Mouse (Mus musculus) forebrain, embryonic 14.5 days (tissue): ENCODE measurements around the gene B4galt1. TPM values are rescaled to one million over a fixed set of nuclear protein-coding genes. Genes with fewer than 3 reads are reported as not detected.

Experiments
- ATAC-seq: fragments of 200-750 bp; cut with Nextera tagmentation; 2 replicates; pipeline ENCODE4 v1.8.0; 2017; ENCODE audit warnings: mild to moderate bottlenecking, moderate library complexity
- DNase-seq: peaks from one replicate; pipeline ENCODE4 v3.0.0-alpha.2; 2015; ENCODE audit warnings: low spot score
- H3K27ac ChIP-seq: fragments of 300-500 bp; sonication (generic); 2 replicates; pipeline ENCODE4 v1.5.1; 2014; ENCODE audit warnings: low read depth, mild to moderate bottlenecking, control low read depth, low read length, moderate library complexity
- H3K27me3 ChIP-seq: fragments of 300-500 bp; sonication (generic); replicated peaks from 2 replicates; pipeline ENCODE4 v1.6.1; 2014; ENCODE audit warnings: low read length, control low read depth, mixed read lengths; ENCODE audit not compliant: control insufficient read depth, insufficient read depth
- H3K36me3 ChIP-seq: fragments of 300-500 bp; sonication (generic); 2 replicates; pipeline ENCODE4 v1.6.1; 2014; ENCODE audit warnings: low read length, control low read depth; ENCODE audit not compliant: control insufficient read depth, insufficient read depth
- H3K4me1 ChIP-seq: fragments of 300-500 bp; sonication (generic); 2 replicates; pipeline ENCODE4 v1.6.1; 2014; ENCODE audit warnings: antibody characterized with exemption, low read length, control low read depth; ENCODE audit not compliant: control insufficient read depth, insufficient read depth
- H3K4me2 ChIP-seq: fragments of 300-500 bp; sonication (generic); 2 replicates; pipeline ENCODE4 v1.6.1; 2014; ENCODE audit warnings: mild to moderate bottlenecking, control low read depth, low read length
- H3K4me3 ChIP-seq: fragments of 300-500 bp; sonication (generic); 2 replicates; pipeline ENCODE4 v1.5.1; 2014; ENCODE audit warnings: low read depth, low read length, control low read depth
- H3K9ac ChIP-seq: fragments of 300-500 bp; sonication (generic); 2 replicates; pipeline ENCODE4 v1.6.1; 2014; ENCODE audit warnings: mild to moderate bottlenecking, low read length, control low read depth, moderate library complexity
- H3K9me3 ChIP-seq: fragments of 300-500 bp; sonication (generic); replicated peaks from 2 replicates; pipeline ENCODE4 v1.6.1; 2016; ENCODE audit warnings: low read length, control low read depth, mixed read lengths; ENCODE audit not compliant: control insufficient read depth
- WGBS: fragments of 180-500 bp; shearing (Covaris S2); extraction: QIAGEN DNeasy Blood & Tissue Kit; methylation state at CpG from one replicate; pipeline ENCODE4 v1.1.7; 2014; 5-methylcytosine and 5-hydroxymethylcytosine counted together
- polyA plus RNA-seq: library from polyadenylated mRNA; unstranded; fragments of >200 nt; fragmentation: Nextera tagmentation; extraction: Ambion mirVana; gene quantifications from 2 replicates; pipeline ENCODE4 v1.2.1, GENCODE M21; 2014

B4galt1 gene
- polyA plus RNA-seq, 1 experiment from 2014 or later: 6.8 TPM

GRCm38 (mm10) chr4:40889252-40889651, 35.4 kb upstream of the B4galt1 start:
- Histone ChIP-seq H3K36me3 (no peaks in the 10 kb centered on the region), H3K4me2 (no peak overlapping the region), H3K27ac (no peak overlapping the region), H3K4me1 (no peaks in the 10 kb centered on the region), H3K4me3 (no peak overlapping the region), H3K9me3 (no peaks in the 10 kb centered on the region), H3K27me3 (no peaks in the 10 kb centered on the region), H3K9ac (no peak overlapping the region)
- DNase-seq (no peak), ATAC-seq (no peak)
- 82% methylated on average over 3 of the region's 3 CpGs for WGBS

DNA sequence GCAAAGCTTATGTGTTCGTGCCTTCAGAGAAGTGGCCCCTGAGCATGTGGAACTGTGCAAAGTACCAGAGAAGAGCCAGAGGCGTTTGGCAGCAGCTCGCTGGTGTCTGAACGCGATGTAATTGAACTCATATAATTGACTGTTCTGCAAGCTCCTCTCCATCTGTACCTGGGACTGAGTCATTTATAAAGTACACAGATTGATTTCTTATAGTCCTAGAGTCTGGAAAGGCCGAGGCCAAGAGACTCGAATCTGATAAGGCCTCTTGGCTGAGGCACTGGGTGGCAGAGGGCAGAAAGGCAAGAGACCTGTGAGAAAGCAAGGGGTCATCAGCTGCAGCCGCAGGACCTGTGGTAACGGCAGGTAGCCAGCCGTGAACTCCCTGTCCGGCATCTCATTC, 35.0 kb upstream of the B4galt1 start:
- H3K4me1 ChIP-seq: no peaks in the 10 kb centered on the region
- no peak overlapping the region for H3K9ac ChIP-seq
- no peak overlapping the region for H3K27ac ChIP-seq
- no peaks in the 10 kb centered on the region for H3K9me3 ChIP-seq
- no peak overlapping the region for H3K4me3 ChIP-seq
- H3K4me2 ChIP-seq: no peak overlapping the region
- DNase-seq (no peak), ATAC-seq (no peak)
- 88% methylated on average over 11 of the region's 11 CpGs for WGBS
- H3K27me3 ChIP-seq: no peaks in the 10 kb centered on the region
- H3K36me3 ChIP-seq: no peaks in the 10 kb centered on the region

- no peaks in the 10 kb centered on the region for H3K27me3 ChIP-seq
- H3K27ac ChIP-seq: no peak overlapping the region
- no peak overlapping the region for H3K9ac ChIP-seq
- H3K4me1 ChIP-seq: no peaks in the 10 kb centered on the region
- no peaks in the 10 kb centered on the region for H3K9me3 ChIP-seq
- no peak for DNase-seq
- H3K4me3 ChIP-seq: no peak overlapping the region
- 83% methylated on average over 4 of the region's 4 CpGs for WGBS
- no peak overlapping the region for H3K4me2 ChIP-seq
- H3K36me3 ChIP-seq: no peaks in the 10 kb centered on the region
- ATAC-seq: no peak
Measured at GRCm38 (mm10) chr4:40885883-40886282, 32.1 kb upstream of the B4galt1 start.

GRCm38 (mm10) chr4:40885166-40885525, 31.3 kb upstream of the B4galt1 start:
- ATAC-seq: no peak

GRCm38 (mm10) chr4:40884282-40885165, 30.7 kb upstream of the B4galt1 start:
- Histone ChIP-seq H3K4me2 (no peak overlapping the region), H3K9ac (no peak overlapping the region), H3K36me3 (no peaks in the 10 kb centered on the region), H3K4me1 (no peaks in the 10 kb centered on the region), H3K27ac (no peak overlapping the region), H3K27me3 (no peaks in the 10 kb centered on the region), H3K4me3 (no peak overlapping the region), H3K9me3 (no peaks in the 10 kb centered on the region)
- DNase-seq (no peak), ATAC-seq (no peak)
- 84% methylated on average over 12 of the region's 12 CpGs for WGBS

More at GRCm38 (mm10) chr4:40885166-40885525, 31.3 kb upstream of the B4galt1 start:
- no peaks in the 10 kb centered on the region for H3K27me3 ChIP-seq
- H3K27ac ChIP-seq: no peak overlapping the region
- no peak overlapping the region for H3K4me3 ChIP-seq
- H3K4me1 ChIP-seq: no peaks in the 10 kb centered on the region
- H3K9me3 ChIP-seq: no peaks in the 10 kb centered on the region
- H3K36me3 ChIP-seq: no peaks in the 10 kb centered on the region
- WGBS: 83% methylated on average over 2 of the region's 2 CpGs
- H3K4me2 ChIP-seq: no peak overlapping the region
- no peak for DNase-seq
- no peak overlapping the region for H3K9ac ChIP-seq

- Histone ChIP-seq H3K36me3 (no peaks in the 10 kb centered on the region), H3K27ac (no peak overlapping the region), H3K4me1 (no peaks in the 10 kb centered on the region), H3K27me3 (no peaks in the 10 kb centered on the region), H3K4me2 (no peak overlapping the region), H3K9me3 (no peaks in the 10 kb centered on the region), H3K9ac (no peak overlapping the region), H3K4me3 (no peak overlapping the region)
- no peak for ATAC-seq
- WGBS: 87% methylated on average over 10 of the region's 10 CpGs
- DNase-seq: no peak
Measured at GRCm38 (mm10) chr4:40883200-40883599, 29.4 kb upstream of the B4galt1 start.

DNA sequence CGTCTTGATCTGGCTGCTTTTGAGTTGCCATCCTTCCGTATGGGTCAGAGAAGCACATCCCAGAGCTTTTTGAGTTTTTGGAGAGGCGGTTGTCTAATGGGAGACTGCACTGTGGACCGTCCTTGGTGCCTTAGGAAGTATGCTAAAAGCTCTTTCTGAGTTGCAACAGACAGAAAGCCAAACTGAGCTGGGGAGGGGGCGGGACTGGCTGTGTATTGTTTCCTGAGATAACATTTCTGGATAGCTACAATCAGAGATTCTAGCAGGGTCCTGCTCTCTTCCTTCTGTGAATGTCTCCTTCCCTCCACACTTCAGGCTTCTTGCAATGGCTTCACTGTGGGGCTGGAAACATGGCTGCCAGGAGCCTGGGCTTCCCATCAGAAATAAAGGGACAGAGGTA, 23.7 kb upstream of the B4galt1 start:
- Histone ChIP-seq H3K9me3 (no peaks in the 10 kb centered on the region), H3K36me3 (no peaks in the 10 kb centered on the region), H3K4me1 (peaks cover 9% of the 10 kb centered on the region; the same call in 1 of the 2 replicates), H3K9ac (no peak overlapping the region), H3K27ac (no peak overlapping the region), H3K27me3 (no peaks in the 10 kb centered on the region), H3K4me2 (no peak overlapping the region), H3K4me3 (no peak overlapping the region)
- WGBS: 88% methylated on average over 5 of the region's 5 CpGs
- ATAC-seq: no peak
- DNase-seq: no peak

GRCm38 (mm10) chr4:40876814-40877371, 23.1 kb upstream of the B4galt1 start:
- DNase-seq: peak; percentile 57

DNA sequence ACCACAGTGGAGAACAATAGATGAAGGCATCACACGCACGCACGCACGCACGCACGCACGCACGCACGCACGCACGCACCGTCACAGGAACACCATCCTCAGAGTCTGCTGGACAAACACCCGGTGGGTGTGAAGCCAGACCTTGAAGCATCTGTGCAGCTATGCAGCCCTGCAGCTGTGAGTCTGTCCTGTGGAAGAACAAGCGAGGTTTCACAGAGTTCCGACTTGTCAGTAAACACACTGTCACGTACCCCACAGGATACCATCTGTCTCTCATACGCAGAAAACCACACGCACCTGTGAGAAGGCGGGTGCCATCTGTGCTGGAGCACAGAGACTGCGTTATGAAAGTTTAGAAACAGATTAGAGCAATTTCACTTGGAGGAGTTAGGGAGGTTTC, 22.0 kb upstream of the B4galt1 start:
- Histone ChIP-seq H3K9me3 (no peaks in the 10 kb centered on the region), H3K4me1 (peaks cover 9% of the 10 kb centered on the region; the same call in 1 of the 2 replicates), H3K9ac (no peak overlapping the region), H3K4me2 (no peak overlapping the region), H3K27ac (no peak overlapping the region; the same call in 1 of the 2 replicates), H3K36me3 (no peaks in the 10 kb centered on the region), H3K27me3 (no peaks in the 10 kb centered on the region), H3K4me3 (no peak overlapping the region)
- peak; percentile 57 for DNase-seq
- 76% methylated on average over 20 of the region's 20 CpGs for WGBS
- peak; percentile 75 for ATAC-seq

More at GRCm38 (mm10) chr4:40876814-40877371, 23.1 kb upstream of the B4galt1 start:
- Histone ChIP-seq H3K27ac (no peak overlapping the region), H3K4me3 (no peak overlapping the region), H3K27me3 (no peaks in the 10 kb centered on the region), H3K36me3 (no peaks in the 10 kb centered on the region), H3K9me3 (no peaks in the 10 kb centered on the region), H3K9ac (no peak overlapping the region), H3K4me2 (no peak overlapping the region), H3K4me1 (peaks cover 9% of the 10 kb centered on the region; the same call in 1 of the 2 replicates)
- peak; percentile 54; the same call in 1 of the 2 replicates for ATAC-seq
- 41% methylated on average over 12 of the region's 12 CpGs for WGBS
